Mouse (Mus musculus) adipose tissue, adult 10 weeks (tissue): ENCODE measurements around the gene Ccdc117. TPM values are rescaled to one million over a fixed set of nuclear protein-coding genes. Genes with fewer than 3 reads are reported as not detected.

Experiments used
- polyA plus RNA-seq: library from polyadenylated mRNA; stranded (reverse); fragments of 350-450 nt; fragmentation: Illumina TruSeq; extraction: RNeasy Lipid Tissue Mini Kit (QIAGEN cat#74804); gene quantifications from one replicate; pipeline ENCODE4 v1.2.3, GENCODE M21; 2014; ENCODE audit warnings: low read depth, low replicate concordance

Ccdc117 gene
- 16.7 TPM for polyA plus RNA-seq

DNA sequence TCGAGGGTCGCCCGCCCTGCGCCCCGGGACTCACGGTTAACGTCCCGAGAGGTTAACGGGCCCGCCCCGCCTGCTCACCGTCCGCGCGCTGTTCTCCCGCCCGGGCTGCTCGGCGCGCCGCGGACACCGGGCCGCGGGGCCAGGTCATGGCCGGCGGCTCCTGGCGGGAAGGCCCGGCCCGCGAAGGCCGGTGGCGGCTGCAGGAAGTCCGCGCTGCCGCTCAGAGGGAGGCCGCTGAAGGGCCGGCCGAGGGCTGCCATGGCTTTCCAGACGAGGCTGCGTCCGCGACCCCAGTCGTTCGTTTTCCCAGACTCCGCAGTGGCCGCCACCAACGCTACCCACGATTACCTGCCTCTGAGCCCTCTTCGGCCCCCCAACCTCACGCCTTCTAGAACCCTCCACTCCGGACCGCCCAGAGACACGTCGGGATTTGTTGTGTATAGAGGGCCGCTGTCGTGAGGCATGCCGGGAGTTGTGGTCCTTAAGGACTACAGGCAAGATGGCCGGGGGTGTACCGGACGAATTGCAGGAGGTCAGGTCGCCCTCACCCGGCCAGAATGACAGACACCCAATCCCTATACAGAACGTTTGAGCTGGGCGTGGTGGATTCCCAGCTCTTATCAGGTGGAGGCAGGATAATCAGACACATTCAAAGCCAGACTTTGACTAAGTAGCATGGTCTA lies at the start of gene Ccdc117:
Gene Ccdc117 (minus strand): TSS at position 389 of the 683 bp plus-strand sequence.

DNA sequence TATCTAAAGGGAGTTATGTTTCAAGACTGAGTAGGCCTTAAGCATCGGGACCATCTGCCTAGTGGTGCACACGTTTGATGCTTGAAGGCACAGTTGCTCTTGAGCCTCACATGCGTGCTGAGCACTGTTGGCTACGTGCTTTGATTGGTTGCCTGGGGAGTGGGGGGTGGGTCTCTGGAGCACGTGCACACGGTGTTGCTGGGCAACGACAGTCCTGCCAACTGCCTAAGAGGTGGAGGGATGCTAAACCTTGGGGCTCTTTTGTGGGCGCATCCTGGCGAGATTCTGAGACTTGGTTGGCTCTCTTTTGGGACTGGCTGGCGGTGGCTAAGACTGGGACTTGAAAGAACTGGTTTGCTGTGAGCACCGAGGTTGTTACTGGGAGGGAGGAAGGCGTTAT lies 27.5 kb upstream of the Ccdc117 start, which contains the start of gene Ankrd36:
Gene Ankrd36 (plus strand): TSS at position 211 of the 400 bp plus-strand sequence.

DNA sequence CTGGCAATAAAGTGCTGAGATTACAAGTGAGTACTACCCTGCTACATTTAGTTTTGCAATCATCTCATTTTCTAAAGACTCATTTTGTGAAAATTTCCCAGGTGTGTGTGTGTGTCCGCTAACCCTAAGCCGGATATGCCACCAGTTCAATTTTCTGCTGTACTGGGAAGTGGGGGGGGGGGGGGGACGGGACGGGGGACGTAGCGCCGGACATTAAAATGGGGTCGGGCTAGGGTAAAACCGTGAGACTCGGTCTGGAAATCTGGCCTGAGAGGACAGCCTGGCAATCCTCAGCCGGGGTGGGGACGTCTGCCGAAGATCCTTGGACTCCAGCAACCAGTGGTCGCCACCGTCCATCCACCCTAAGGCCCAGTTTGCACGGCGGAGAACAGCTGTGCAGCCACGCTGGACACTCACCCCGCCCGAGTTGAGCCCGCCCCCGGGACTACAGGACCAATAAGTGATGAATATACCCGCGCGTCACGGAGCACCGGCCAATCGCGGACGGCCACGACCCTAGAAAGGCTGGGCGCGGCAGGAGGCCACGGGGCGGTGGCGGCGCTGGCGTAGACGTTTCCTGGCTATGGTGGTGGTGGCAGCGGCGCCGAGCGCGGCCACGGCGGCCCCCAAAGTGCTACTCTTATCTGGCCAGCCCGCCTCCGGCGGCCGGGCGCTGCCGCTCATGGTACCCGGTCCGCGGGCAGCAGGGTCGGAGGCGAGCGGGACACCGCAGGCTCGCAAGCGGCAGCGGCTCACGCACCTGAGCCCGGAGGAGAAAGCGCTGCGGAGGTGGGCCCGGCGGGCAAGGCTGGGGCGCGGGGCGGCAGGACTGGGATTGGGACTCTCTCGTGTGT lies 21.3 kb downstream of the Ccdc117 start, which contains the start of gene Xbp1:
Gene Xbp1 (plus strand): TSS at position 248 of the 854 bp plus-strand sequence.

Other genes with a start within 250 kb of the Ccdc117 start
- gene Znrf3, start 97.3 kb downstream of the Ccdc117 start, polyA plus RNA-seq, result 8.9 TPM
- gene Xbp1, start 21.5 kb downstream of the Ccdc117 start, polyA plus RNA-seq, result 191 TPM
- 5.1 TPM for gene Ankrd36, start 27.5 kb upstream of the Ccdc117 start, polyA plus RNA-seq
- 55.5 TPM for gene Mrps24, start 173.5 kb upstream of the Ccdc117 start, polyA plus RNA-seq
- gene Urgcp, start 220.2 kb upstream of the Ccdc117 start, polyA plus RNA-seq, result 17.5 TPM
- gene Dbnl, start 246.3 kb upstream of the Ccdc117 start, polyA plus RNA-seq, result 52.9 TPM